Mouse (Mus musculus) left cerebral cortex, adult 9 months (tissue): Measurements from ENCODE around the gene Grk5.
A peak's percentile ranks its signal among the peaks of the same experiment; 100 is the strongest.
"Not testable (repeated sequence)": the region's sequence is repeated elsewhere in the genome, so short reads cannot be mapped to it uniquely, and the experiment has no call there.

Experiments used
- DNase-seq, 2 experiments: peaks; one replicate each; pipeline ENCODE4 v3.0.0; 2022; ENCODE audit warnings: low spot score in 2 of 2

The Grk5 gene

GRCm38 (mm10) chr19:60911653-60912052, 22.1 kb downstream of the Grk5 start:
- DNase-seq, result no peak

- DNase-seq, result no peak
These were observed 25.7 kb downstream of the Grk5 start for GRCm38 (mm10) chr19:60915236-60915635.

DNA sequence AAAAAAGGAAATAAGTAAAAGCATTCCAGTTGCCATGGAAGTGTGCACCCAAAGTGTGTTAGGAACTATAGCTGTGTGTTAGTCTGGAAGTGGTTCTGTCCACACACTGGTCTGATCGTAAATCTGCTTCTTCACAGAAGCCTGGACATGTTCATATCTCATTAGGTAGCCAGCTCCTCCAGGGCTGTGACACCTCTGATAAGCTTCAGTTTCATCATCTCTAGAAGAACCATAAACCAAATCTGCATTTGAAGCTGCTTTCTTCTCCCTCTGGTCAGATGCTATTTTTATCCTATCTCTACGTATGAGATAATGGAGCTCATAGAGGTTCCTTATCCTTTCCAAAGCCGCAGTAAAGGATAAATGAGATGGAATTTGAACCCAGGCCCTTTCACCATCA, 26.3 kb downstream of the Grk5 start:
- DNase-seq, result no peak

DNA sequence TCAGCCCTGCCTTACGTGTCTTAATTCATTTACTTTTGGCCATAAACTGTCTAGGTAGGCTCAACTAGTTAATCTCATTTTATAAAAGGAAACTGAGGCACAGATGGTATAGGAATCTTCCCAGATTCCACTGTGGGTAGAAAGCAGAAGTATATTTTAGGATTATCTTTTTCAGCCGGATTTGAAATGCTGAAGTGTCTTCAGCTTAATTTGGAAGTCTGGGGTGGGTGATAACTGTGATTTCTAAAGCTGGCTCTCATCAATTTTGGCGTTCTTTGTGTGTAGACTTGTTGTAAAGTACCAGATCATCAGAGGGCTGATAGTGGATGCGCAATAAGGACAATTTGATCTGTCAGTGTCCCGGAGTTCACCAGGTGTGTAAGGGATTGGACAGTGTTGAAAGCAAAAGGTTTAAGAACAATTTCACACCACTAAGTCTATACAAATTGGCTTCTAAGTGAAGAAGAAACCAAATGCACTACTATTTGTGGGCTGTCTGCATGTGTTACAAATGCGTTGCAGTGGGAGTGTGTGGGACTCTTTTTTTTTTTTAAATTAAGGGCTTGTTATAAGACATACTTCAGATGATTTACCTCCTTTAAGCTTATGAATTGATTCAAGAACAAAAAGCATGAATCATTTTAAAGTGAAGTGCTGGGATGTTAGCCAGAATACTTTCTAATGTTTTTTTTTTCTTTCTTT, 27.5 kb downstream of the Grk5 start:
- DNase-seq, result peak in 1 of 2 experiments; percentile 9

GRCm38 (mm10) chr19:60924534-60924933, 35.0 kb downstream of the Grk5 start:
- DNase-seq, result not testable (repeated sequence)

DNA sequence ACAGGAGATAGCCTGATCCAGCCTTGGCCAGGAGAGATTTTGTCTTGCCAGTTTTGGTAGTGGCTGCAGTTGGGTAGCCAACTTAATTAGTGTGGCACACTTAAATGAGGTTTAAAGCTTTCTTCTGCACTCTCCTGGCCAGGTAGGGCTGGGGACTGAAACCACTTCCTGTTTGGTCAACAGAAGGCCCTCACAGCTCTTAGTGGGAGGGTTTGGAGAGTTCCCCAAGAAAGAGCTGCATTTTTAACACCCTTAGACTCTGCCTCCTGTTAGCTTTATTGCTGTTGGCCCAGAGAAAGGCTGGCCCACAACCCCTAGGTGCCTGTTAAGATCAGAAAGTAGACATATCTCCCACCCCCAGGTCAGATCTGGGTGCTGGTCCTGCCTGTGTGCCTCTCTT, 45.5 kb downstream of the Grk5 start:
- no peak for DNase-seq

GRCm38 (mm10) chr19:60939954-60940379, 50.4 kb downstream of the Grk5 start:
- DNase-seq, result peak in 1 of 2 experiments; percentile 15

DNA sequence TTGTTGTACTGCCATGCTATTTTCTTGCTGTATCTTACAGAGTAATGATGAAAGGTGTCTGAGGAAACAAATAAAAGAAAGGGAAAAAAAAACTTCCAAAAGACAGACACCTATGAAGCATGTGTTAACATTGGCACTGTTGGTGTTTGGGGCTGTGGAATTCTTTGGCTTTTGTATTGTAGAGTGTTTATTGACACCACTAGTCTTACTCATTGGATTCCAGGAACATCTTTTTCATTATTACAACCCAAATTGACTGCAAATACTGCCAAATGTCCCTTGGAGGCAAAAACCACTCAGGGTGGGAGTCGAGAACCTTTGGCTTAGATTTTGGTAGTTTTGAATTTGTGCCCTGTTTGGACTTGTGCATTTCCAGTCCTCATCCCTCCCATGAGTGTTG, 51.3 kb downstream of the Grk5 start:
- DNase-seq, result no peak

GRCm38 (mm10) chr19:60945801-60946311, 56.3 kb downstream of the Grk5 start:
- DNase-seq, result peak in 1 of 2 experiments; percentile 4

DNA sequence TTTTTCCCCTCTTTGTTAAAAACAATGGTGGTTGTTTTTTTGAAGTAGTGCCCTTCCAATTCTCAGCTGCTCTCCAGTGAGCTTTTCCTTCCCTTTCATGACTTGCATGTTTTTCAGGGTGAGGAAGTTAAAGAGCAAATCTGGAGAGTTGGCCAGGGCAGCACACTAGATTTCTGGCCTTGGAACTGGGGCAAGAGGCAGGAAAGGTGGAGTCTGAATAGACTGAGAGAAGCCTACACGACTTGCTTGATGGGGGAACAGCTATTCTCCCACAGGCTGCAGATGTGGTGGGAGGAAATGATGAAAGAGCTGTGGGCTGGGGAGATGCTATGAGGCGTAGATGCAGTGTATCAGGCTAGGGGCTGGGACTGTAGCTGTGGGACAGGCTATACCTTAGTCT, 57.1 kb downstream of the Grk5 start:
- DNase-seq, result no peak

GRCm38 (mm10) chr19:60948996-60949395, 59.4 kb downstream of the Grk5 start:
- no peak for DNase-seq

DNA sequence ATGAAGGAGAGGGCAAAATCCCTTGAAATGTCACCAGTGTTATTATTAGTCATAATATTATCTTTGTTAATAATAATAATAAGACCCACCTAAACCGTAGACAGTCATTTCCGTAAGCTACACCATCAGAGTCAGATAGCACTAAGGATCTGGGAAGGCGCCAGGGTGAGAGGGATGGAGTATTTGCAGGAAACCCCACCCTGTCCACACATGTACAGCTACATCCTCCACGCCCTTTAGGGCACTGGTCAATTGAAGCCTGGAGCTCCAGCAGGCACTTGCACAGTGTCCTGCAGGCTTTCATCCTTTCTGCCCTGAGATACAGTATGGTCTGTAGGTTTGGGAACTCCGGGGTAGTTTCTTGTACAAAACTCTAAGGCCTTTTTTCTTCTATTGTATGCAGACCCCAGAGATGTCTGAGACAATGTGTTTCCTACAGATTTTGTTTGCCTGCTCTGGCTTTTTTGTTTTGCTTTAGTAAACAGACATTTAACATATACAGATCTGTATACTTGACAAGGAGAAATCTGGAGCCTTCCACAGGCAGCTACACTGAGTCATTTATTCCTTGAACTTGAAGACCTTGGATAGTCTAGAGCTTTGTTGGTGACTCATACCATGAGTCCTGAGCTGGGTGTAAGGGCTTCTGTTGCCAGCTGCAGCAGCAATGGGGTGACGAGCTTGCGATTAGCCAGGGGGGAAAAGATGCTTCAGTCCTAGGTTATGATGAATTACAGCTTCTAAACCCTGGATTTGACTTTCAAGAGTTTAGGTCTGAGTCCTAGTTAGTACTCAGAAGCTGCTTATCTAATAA, 60.7 kb downstream of the Grk5 start:
- no peak for DNase-seq

- no peak for DNase-seq
These were observed 65.6 kb downstream of the Grk5 start for GRCm38 (mm10) chr19:60955131-60955530.

GRCm38 (mm10) chr19:60955712-60956111, 66.2 kb downstream of the Grk5 start:
- DNase-seq, result no peak

DNA sequence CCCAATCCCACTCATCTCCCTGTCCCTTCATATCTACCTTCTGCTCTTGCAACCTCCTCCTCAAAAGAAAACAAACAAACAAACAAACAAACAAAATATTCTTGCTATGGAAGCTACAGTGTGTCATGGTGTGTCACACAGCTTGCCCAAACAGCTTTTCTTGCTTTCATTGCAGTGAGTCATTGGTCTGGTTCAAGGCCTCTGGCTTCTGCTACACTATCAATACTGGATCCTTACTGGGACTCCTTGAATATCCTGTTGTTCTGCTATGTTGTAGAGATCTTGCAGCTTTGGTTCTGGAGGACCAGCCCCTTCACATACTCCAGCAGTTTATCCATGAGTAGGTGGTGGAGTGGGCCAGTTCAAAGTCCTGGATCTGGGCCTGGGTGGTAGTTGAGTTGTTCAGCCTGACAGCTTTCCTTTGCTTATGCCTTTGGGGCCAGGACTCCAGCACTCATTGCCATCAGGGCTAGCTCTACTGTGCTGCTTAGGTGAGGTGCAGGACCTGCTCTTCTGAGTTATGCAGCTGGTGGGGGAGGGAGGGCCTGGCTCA, 66.7 kb downstream of the Grk5 start:
- DNase-seq, result no peak

GRCm38 (mm10) chr19:60959706-60960230, 70.2 kb downstream of the Grk5 start:
- no peak for DNase-seq

DNA sequence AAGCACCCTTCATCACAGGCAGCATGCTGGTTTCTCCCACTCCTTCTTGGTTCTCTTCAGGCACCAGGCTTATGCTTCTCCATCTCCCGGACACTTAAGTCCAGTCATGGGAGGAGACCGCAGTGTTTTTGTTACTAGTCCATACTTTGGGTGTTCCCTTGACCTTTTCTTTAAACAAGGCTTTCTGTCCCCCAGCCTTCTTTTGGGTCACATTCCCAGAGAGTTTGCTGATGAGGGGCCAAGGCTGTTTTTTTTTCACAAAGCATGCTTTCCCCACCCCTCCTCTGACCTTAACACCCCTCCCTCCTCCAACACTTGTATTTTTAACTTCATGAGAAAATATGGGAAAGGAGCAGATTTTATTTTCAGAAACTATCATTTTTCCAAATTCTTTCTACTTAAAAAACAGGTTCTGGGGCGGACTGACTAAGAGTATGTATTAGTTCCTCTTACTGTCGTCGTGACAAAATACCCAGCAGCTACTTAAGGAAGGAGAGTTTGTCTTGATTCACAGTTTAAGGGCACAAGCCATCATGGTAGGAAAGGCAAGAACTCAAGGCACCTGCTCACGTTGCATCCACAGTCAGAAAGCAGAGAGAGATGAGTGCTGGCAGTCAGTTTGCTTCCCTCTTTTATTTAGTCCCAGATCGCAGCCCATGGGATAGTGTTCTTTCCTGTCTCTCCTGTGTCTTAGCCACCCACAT, 73.0 kb downstream of the Grk5 start:
- DNase-seq, result no peak

GRCm38 (mm10) chr19:60967909-60968308, 78.4 kb downstream of the Grk5 start:
- no peak for DNase-seq

DNA sequence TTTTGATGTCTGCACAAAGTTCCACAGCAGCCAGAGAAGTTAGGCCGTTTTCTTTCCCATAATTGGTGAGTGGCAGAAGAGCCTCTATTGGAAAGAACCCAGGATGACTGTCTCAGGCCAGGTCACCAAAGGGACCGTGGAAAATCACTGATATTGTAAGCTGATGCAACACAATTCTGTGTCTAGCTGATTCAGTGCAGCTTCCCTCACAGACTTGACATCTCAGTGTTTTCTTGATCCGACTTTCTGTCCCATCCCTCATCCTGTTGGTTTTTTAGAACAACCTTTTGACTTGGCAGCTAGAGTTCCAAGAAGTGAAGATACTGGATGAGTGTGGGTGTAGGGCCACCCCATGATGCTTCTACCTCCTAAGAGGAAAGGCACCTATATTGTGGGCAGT, 80.9 kb downstream of the Grk5 start:
- no peak for DNase-seq

DNA sequence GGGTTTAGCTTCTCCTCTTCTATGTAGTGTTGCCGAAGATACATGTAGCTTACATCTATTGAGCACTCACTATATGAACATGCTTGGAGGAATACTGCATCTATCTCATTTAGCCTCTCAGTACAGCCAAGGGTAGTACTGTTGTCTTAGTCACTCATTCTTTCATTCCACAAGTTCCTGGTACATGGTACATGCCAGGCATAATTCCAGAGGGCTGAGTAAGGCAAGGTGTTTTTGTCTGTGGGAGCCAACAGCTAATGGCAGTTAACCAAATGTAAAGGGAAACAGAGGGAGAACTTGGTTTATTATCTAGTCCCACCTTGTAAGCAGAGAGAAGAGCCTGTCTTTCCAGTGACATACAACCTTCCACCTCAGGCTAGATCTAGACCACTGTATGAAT, 82.0 kb downstream of the Grk5 start:
- no peak for DNase-seq

DNA sequence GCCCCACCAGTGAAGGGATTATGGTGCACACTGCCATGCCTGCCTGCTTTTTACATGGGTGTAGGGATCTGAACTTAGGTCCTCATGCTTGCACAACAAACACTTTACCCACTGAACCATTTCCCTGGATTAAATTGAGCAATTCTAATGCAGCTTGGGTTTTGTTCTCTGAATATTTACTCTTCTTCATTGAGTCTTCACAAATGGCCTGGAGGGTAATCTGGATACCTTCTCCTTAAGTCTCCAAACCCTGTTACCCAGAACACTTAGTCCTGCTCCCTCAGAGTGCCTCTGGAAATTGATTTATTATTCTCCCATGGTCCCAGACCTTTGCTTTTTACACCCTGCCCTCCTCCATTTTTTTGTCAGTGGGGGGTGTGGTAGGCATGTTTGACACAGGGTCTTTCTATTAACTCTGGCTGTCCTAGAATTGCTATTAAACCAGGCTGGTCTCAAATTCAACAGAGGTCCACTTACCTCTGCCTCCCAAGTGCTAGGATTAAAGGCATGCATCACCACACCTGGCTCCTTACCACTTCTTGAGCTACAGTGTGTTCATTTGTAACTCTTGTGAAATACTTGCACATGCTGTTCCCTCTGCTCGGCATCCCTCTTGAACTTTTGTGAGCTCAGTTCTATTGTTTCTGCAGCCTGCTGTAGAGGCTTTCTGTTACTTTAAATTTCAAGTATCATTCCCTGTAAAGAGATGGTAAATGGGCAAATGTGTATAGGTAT, 82.9 kb downstream of the Grk5 start:
- no peak for DNase-seq
